Mouse (Mus musculus): ENCODE results near the gene Slc50a1. TPM values are rescaled to one million over a fixed set of nuclear protein-coding genes. Genes with fewer than 3 reads are reported as not detected.

Slc50a1 gene
- total and polyA plus RNA-seq, 3 experiments: 22.5 to 45.9 TPM; not detected in 1

DNA sequence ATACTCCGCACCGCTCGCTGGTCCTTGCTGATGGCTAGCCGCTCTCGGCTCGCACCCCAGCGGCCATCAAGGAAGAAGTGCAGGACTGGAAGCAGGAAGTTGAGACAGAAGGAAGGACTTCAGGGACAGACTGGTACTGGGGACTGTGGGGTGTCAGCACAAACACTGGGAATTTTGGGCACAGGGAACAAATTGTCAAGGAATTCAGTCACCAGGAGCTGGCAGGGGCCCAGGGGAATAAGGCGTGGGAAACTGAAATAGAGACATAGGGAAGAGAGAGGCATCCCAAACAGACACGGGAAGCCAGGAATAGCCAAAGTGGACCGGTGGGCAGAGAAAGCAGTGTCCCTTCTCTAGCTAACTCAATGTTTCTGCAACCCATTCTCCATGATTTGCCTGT is 33.9 kb downstream of the Slc50a1 start:
- Histone ChIP-seq H3K36me3 (ENCODE audit: control insufficient read depth in 1 of 2, insufficient read depth in 2 of 2, low read length in 2 of 2) (peaks cover 0 to 12% of the 10 kb centered on the region in 2 experiments; a peak in 2 of 4 replicates), H3K27ac (ENCODE audit: control insufficient read depth, low read depth, low read length) (no peak overlapping the region), H3K4me3 (ENCODE audit: control insufficient read depth in 1 of 2, insufficient read depth in 1 of 2, low read depth in 2 of 2, low read length in 2 of 2) (no peak overlapping the region), H3K9ac (ENCODE audit: control insufficient read depth, low read depth, low read length, poor library complexity, severe bottlenecking) (no peak overlapping the region), H3K79me2 (ENCODE audit: control insufficient read depth, insufficient read depth, low read length, poor library complexity) (no peaks in the 10 kb centered on the region), H3K4me1 (ENCODE audit: control insufficient read depth in 1 of 2, insufficient read depth in 2 of 2, low read length in 2 of 2) (peaks cover 5 to 18% of the 10 kb centered on the region in 2 experiments; a peak in 3 of 4 replicates), H3K9me3 (replicated peaks; ENCODE audit: insufficient read depth, low read length) (no peaks in the 10 kb centered on the region), H3K27me3 (ENCODE audit: control insufficient read depth in 1 of 2, insufficient read depth in 2 of 2, low read length in 2 of 2) (no peaks in the 10 kb centered on the region)
- DNase-seq (ENCODE audit: low read depth, low spot score): no peak
- no peak for TF ChIP-seq MYB (IDR thresholded peaks at IDR 0.05; ENCODE audit: low read depth, low read length)
- TF ChIP-seq RAD21 (IDR thresholded peaks at IDR 0.05; ENCODE audit: low read depth, low read length): no peak
- TF ChIP-seq POLR2AphosphoS5 (IDR thresholded peaks at IDR 0.05; ENCODE audit: borderline replicate concordance, low read depth, low read length): no peak
- TF ChIP-seq GATA1 (IDR thresholded peaks at IDR 0.05; ENCODE audit: low read depth, low read length): no peak
- TF ChIP-seq NELFE (IDR thresholded peaks at IDR 0.05; ENCODE audit: low read depth, low read length): no peak
- TF ChIP-seq MXI1 (IDR thresholded peaks at IDR 0.05; ENCODE audit: low read depth, low read length): no peak
- no peak for TF ChIP-seq POLR2AphosphoS2 (IDR thresholded peaks at IDR 0.05; ENCODE audit: low read length)

DNA sequence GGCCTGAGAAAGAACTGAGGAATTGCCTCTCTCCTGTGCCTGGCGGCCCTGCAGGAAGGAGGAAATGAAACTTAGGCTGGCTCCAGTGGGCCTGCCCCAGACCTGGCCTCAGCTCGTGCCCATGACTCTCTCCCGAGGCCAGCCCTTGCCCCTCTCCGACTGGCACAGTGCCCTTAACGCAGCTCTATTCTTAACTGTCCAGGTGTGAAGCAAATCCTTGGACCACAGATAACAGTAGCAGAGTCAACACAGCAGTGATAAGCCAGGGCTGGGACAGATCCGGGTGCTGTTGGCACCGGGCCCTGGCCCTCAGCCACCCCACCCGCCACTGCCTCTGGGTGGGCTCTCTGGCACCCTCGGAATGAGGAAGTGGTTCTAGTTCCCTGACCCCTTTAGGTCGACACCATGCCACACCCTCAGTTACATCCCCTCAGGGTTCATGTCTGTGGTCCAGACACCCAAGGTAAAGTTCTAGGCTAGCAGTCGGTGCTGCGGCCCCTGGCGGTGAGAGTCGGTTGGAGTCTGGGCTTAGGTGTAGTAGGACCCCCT is 36.7 kb downstream of the Slc50a1 start:
- H3K27me3 ChIP-seq (ENCODE audit: control insufficient read depth in 1 of 2, insufficient read depth in 2 of 2, low read length in 2 of 2): no peaks in the 10 kb centered on the region
- TF ChIP-seq TAL1 (IDR thresholded peaks at IDR 0.05; ENCODE audit: low read length) (peak; percentile 63), RCOR1 (IDR thresholded peaks at IDR 0.05; ENCODE audit: low read depth, low read length) (peak; percentile 97), CTCF (IDR thresholded peaks at IDR 0.05 in 2 of 3, conservative IDR thresholded peaks at IDR 0.05 in 1 of 3; ENCODE audit: control insufficient read depth in 1 of 3, insufficient read depth in 1 of 3, low read depth in 2 of 3, low read length in 3 of 3, poor library complexity in 1 of 3, severe bottlenecking in 1 of 3) (peak; percentile 45 to 63 (median 45); a peak in 5 of 6 replicates), CHD1 (IDR thresholded peaks at IDR 0.05; ENCODE audit: low read depth, low read length) (no peak), POLR2AphosphoS5 (IDR thresholded peaks at IDR 0.05; ENCODE audit: borderline replicate concordance, low read depth, low read length) (no peak), POLR2AphosphoS2 (IDR thresholded peaks at IDR 0.05; ENCODE audit: low read length) (peak; percentile 74), USF1 (IDR thresholded peaks at IDR 0.05; ENCODE audit: low read depth, low read length) (no peak), MYC (IDR thresholded peaks at IDR 0.05; ENCODE audit: low read depth, low read length) (no peak), MAFK (IDR thresholded peaks at IDR 0.05; ENCODE audit: borderline replicate concordance, low read depth, low read length) (peak; percentile 70; the same call in 1 of the 2 replicates), MYB (IDR thresholded peaks at IDR 0.05; ENCODE audit: low read depth, low read length) (peak; percentile 58), ZMIZ1 (IDR thresholded peaks at IDR 0.05; ENCODE audit: low read depth, low read length) (no peak), ETS1 (IDR thresholded peaks at IDR 0.05; ENCODE audit: low read depth, low read length) (peak; percentile 94), EP300 (IDR thresholded peaks at IDR 0.05; ENCODE audit: low read depth in 1 of 2, low read length in 2 of 2) (peak; percentile 92), GATA1 (IDR thresholded peaks at IDR 0.05; ENCODE audit: low read depth, low read length) (peak; percentile 91), ZNF384 (IDR thresholded peaks at IDR 0.05; ENCODE audit: low read depth, low read length) (no peak), POLR2A (IDR thresholded peaks at IDR 0.05; ENCODE audit: control insufficient read depth in 1 of 2, insufficient read depth in 1 of 2, low read depth in 1 of 2, low read length in 2 of 2, poor library complexity in 1 of 2) (no peak), CHD2 (IDR thresholded peaks at IDR 0.05; ENCODE audit: low read length) (no peak), ZKSCAN1 (IDR thresholded peaks at IDR 0.05; ENCODE audit: low read depth, low read length) (no peak), SIN3A (IDR thresholded peaks at IDR 0.05; ENCODE audit: low read length) (peak; percentile 78), RAD21 (IDR thresholded peaks at IDR 0.05; ENCODE audit: low read depth, low read length) (no peak), TCF12 (IDR thresholded peaks at IDR 0.05; ENCODE audit: low read depth, low read length) (peak; percentile 96), ZC3H11A (IDR thresholded peaks at IDR 0.05; ENCODE audit: low read depth, low read length) (no peak), HCFC1 (IDR thresholded peaks at IDR 0.05; ENCODE audit: low read depth, low read length) (0 out of 2 replicates have a peak, but pooled peaks have one; percentile 18), JUND (IDR thresholded peaks at IDR 0.05; ENCODE audit: low read depth, low read length) (no peak), BHLHE40 (IDR thresholded peaks at IDR 0.05; ENCODE audit: borderline replicate concordance, low read depth, low read length) (peak; percentile 52; the same call in 1 of the 2 replicates), SMC3 (IDR thresholded peaks at IDR 0.05; ENCODE audit: low read depth, low read length) (no peak; the same call in 1 of the 2 replicates), MAX (IDR thresholded peaks at IDR 0.05; ENCODE audit: low read length) (no peak), E2F4 (IDR thresholded peaks at IDR 0.05; ENCODE audit: borderline replicate concordance, low read depth, low read length) (no peak), NELFE (IDR thresholded peaks at IDR 0.05; ENCODE audit: low read depth, low read length) (no peak), ELF1 (IDR thresholded peaks at IDR 0.05; ENCODE audit: low read depth, low read length) (peak; percentile 48; the same call in 1 of the 2 replicates)

More for the DNA sequence above, 36.7 kb downstream of the Slc50a1 start:
- Histone ChIP-seq H3K79me2 (ENCODE audit: control insufficient read depth, insufficient read depth, low read length, poor library complexity) (no peaks in the 10 kb centered on the region), H3K4me1 (ENCODE audit: control insufficient read depth in 1 of 2, insufficient read depth in 2 of 2, low read length in 2 of 2) (peaks cover 5 to 18% of the 10 kb centered on the region in 2 experiments), H3K9ac (ENCODE audit: control insufficient read depth, low read depth, low read length, poor library complexity, severe bottlenecking) (no peak overlapping the region), H3K4me3 (ENCODE audit: control insufficient read depth in 1 of 2, insufficient read depth in 1 of 2, low read depth in 2 of 2, low read length in 2 of 2) (no peak overlapping the region), H3K36me3 (ENCODE audit: control insufficient read depth in 1 of 2, insufficient read depth in 2 of 2, low read length in 2 of 2) (peaks cover 0 to 13% of the 10 kb centered on the region in 2 experiments; a peak in 2 of 4 replicates), H3K27ac (ENCODE audit: control insufficient read depth, low read depth, low read length) (no peak overlapping the region), H3K9me3 (replicated peaks; ENCODE audit: insufficient read depth, low read length) (no peaks in the 10 kb centered on the region)
- DNase-seq (ENCODE audit: low read depth, low spot score): peak; percentile 76

Data from MEL (cell line).